Mouse (Mus musculus): ENCODE measurements around the gene Tti1.

The Tti1 gene

DNA sequence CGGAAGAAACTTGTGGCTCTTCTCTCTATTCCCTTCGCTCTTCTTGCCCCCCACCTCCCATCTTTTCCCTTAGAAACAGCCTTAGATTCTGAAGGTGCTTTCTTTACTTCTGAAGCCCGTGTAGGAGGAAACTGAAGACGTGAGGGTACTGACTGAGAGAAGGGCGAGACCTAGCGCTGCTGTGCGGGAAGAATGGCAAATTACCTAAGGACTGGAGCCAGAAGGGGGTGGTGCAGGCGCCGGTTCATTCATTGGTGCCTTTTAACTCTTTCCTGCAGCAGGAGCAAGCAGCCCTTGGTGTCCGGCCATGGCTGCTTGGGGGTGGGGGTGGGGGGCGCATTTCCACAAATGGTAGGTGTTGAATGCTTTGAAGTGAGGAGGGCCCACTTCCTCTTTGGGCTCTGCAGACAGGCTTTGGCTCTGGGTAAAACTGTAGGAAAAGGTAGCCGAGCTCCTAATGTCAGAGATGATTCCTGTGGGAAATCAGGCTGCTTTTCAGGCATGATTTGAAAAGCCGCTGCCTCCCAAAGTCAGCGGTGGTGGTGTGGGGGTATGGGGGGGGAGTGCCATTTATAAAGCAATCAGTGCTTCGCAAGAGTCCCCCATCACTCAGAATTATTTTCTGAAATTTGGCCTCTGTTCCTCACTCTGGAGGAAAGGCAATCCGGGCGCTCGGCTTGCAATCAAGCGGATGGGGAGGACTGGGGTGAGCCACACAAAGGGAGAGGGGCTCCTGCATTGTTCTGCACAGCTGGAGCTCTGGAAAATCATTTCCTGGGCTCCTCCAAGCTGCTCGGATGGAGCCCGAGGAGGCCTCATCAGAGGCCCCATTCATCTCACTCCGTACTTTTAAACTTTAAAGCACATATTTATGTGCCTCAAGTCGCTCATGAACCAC is 53.4 kb downstream of the Tti1 start:
- DNase-seq (ENCODE audit: low read depth, low spot score), result no peak

DNA sequence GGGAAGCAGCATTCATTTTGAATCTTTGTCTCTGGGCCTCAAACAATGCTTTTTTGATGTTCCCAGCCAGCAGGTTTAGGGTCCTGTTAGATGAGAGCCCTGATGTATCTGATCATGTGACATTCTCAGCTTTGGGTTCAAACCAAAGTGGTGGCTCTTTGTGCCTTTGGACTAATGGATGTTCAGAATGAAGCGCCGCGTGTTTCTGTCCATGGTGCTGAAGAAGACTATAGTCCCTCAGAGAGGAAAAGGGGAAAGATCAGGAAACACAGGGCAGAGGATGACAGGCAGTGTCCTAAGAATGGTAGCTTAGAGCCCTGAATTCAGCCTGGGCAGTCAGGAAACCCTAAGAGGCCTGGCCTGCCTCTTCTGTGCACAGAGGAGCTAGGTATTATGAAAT is 57.6 kb downstream of the Tti1 start:
- peak; percentile 10 for DNase-seq (ENCODE audit: low read depth, low spot score)

DNA sequence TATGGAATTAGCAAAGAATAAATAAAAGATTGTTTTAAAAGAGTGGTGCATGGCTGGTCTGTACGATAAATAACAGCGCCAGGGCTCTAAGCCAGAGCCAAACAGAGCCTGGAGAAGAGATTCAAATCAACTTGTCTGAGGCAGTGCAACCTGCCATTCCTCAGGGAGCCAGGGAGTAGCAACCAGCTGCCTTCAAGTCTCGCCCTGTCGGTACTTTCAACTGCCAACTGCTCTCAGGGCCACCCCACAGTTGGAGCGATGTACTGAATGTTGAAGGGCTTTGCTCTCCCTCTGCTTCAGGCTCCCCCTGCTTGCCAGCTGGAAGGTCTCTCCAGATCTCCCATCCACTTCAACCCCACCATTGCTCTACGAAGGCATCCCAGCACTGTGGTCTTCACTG is 58.1 kb downstream of the Tti1 start:
- no peak for DNase-seq (ENCODE audit: low read depth, low spot score)

- DNase-seq (ENCODE audit: low read depth, low spot score), result no peak
Measured at GRCm38 (mm10) chr2:157967856-157968255, 60.4 kb downstream of the Tti1 start.

GRCm38 (mm10) chr2:157957707-157958108 is 70.5 kb downstream of the Tti1 start:
- peak; percentile 50 for DNase-seq (ENCODE audit: low read depth, low spot score)

DNA sequence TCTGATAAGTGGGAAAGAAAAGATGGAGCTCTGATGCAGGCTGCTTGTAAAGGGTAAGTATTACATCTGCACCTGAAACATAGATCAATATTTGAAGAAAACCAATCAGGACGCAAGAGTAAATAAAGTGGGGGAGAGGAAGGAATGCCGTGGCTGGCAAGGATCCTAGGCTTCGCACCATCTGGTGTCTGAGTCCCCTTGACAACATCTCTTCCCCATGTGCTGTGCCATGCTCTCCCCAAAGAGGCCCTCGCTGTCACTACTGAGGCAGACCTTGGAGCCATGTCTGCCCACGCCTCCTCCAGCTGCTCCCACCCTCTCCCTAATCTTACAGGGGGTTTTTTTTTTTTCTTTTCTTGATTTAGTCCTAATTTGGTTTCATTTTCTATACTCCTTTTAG is 74.3 kb downstream of the Tti1 start:
- DNase-seq (ENCODE audit: low read depth, low spot score), result no peak

- no peak for DNase-seq (ENCODE audit: low read depth, low spot score)
Measured at GRCm38 (mm10) chr2:157944156-157944893, 83.9 kb downstream of the Tti1 start.

- DNase-seq (ENCODE audit: low read depth, low spot score), result peak; percentile 8
Measured at GRCm38 (mm10) chr2:157943514-157944155, 84.6 kb downstream of the Tti1 start.

DNA sequence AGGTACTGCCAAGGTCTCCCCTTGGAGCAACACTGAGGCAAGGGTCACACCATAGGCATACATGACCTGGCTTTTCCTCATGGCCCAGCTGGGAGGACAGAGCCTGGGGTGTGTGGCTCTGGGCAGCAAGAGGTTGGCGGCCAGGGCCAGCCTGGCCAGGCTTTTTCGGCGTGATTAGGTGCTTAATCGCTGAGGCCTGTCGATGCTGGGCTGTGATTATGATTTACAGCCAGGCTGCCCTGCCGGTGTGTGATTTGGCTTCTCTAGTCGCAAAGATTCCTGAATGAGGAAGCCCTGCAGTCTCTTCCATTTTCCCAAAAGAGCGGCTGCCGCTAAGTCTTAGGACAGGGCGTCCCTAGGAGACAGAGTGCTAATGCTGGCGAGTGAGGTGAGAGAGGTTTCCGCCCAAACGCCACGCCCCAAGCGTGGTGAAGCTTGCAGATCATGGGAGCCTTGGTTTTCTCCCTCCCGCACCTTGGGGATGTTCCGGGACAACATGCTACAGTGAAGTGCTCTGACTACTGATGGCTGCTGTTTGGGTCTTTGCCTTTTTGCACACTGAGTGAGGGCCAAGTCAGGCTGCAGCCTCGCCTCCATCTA is 87.5 kb downstream of the Tti1 start:
- no peak for DNase-seq (ENCODE audit: low read depth, low spot score)

GRCm38 (mm10) chr2:157936676-157937075 is 91.6 kb downstream of the Tti1 start:
- DNase-seq (ENCODE audit: low read depth, low spot score), result no peak

GRCm38 (mm10) chr2:157935444-157936171 is 92.6 kb downstream of the Tti1 start:
- DNase-seq (ENCODE audit: low read depth, low spot score), result no peak

GRCm38 (mm10) chr2:157932655-157933054 is 95.6 kb downstream of the Tti1 start:
- no peak for DNase-seq (ENCODE audit: low read depth, low spot score)

Data from A20 (cell line).